Mouse (Mus musculus) NIH3T3 (cell line): ENCODE data around the gene Csrp1.
A peak's percentile ranks its signal among the peaks of the same experiment; 100 is the strongest.

Experiments
- DNase-seq: peaks from one replicate; pipeline ENCODE4 v3.0.0-alpha.2; 2012; ENCODE audit warnings: low read depth

Csrp1 gene

DNA sequence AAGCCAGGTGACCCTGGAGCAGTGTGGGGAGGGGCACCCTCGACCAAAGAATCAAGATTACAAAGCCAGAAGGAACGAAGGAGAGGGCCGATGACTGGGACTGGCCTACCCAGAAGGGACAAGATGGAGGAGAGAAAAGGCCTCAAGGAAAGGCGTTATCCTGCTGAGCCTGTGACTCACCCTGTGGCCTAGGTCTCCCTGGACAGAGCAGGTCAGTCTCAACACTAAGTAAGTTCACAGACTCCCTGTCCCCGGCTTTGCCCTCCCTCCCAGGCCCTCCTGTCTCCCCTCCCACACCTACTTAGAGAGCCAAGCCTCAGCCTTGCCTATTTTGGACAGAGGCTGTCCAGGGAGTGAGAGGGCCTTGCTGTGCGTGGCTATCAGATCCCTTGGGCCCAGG is at the start of gene Csrp1:
Gene Csrp1 (plus strand): TSS at position 79 of the 400 bp plus-strand sequence.
- no peak for DNase-seq

DNA sequence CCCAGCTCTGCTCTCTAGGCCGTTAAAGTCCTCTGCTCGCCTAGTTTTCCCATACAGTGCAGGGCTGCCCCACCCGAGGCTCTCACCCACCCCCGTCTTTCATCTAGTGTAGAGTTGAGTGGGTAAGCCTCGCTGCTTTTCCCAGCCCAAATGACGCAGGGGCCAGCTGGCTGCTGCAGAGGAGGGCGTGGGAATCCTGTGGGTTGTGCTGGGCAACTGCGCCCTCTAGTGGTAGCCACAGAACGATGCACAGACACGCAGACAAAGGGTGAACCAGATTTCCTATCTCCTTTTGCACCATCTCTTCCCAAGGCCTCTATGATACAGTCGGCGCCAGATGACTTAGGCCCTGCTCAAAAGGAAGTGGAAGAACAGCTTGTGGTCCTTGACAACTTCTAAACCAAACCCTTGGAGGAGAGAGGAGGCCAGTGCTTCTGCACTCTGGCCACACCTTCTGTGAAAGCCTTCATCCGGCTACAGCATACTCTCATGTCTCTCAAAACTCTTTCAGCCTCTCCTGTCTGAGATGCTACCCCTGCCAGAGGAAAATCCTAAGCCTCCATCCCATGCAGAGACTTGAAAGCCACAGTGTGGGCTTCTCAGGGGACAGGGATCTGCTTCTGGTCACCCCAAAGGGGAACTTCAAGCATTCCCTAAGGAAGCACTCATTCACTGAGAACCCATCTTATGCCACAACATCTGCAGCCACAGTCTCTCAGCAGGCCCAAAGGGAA is 49.3 kb upstream of the Csrp1 start:
- peak; percentile 95 for DNase-seq

DNA sequence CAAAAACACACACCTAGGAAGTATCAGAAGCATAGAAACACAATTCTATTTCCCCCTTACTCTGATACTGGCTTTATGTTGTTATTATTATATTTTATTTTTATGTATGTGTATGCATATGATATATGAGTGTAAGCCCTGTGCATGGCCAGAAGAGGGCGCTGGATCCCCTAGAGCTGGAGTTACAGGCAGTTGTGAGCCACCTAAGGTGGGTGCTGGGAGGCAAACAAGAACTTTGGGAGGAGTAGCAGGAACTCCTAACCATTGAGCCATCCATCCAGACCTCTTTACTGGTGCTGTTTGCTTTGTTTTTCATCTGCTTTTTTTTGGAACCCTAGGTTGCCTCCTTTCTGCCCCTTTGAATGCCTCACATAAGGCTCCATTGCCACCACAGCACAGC is 48.5 kb upstream of the Csrp1 start:
- no peak for DNase-seq

DNA sequence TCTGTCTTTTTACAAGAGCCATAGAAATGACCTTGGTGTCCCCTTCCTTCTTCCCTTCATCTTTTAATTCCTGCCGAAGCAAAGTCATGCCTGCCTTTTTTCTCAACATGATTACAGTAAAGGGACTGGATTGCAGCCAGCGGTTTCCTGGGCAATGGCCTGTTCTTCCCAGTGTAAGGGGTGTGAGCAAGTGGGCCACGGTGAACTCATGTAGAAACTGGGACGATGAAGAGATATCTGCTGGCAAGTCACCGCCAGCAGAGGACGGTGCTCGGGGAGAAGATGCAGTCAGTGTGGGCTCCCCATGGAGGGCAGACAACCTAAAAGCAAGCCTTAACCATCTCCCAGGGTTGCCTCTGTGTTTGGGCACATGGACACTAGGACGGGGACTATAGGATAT is 47.9 kb upstream of the Csrp1 start:
- DNase-seq, result peak; percentile 56

DNA sequence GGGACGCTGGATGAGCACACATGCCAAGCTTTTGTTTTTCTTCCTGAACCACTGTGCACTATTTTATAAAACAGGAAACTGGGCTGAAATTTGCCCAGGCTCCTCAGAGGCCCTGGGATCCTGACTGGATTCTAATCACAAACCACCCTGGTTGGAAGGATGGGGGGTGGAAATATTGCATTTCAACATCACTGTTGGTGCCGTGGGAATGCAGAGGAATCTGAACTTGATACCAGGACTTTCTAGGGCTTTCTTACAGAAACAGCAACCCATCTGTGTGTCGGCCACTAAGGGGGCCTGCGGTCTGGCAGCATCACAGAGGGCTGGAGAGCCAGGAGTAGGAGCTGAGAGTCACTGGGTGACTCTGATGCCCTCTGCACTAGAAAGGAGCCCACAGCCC is 47.5 kb upstream of the Csrp1 start:
- peak; percentile 65 for DNase-seq

DNA sequence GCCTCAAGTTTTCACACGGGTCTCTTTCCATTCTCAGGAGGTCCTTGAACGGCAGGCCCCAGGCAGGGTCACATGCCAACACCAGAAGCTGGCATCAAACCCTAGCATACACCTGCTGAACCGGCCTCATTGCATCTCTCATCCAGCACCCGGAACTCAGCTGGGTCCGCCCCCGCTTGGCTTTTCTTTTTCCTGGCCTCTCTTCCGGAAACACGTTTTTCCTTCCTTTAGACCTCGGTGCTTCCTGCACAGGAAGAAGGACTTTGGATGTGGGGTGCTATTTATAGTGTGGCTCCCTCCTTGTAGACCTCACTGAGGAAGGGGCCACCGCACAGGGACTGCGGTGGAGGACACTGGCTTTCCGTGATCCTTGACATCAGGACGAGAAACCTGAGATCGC is 46.4 kb upstream of the Csrp1 start:
- DNase-seq, result no peak

DNA sequence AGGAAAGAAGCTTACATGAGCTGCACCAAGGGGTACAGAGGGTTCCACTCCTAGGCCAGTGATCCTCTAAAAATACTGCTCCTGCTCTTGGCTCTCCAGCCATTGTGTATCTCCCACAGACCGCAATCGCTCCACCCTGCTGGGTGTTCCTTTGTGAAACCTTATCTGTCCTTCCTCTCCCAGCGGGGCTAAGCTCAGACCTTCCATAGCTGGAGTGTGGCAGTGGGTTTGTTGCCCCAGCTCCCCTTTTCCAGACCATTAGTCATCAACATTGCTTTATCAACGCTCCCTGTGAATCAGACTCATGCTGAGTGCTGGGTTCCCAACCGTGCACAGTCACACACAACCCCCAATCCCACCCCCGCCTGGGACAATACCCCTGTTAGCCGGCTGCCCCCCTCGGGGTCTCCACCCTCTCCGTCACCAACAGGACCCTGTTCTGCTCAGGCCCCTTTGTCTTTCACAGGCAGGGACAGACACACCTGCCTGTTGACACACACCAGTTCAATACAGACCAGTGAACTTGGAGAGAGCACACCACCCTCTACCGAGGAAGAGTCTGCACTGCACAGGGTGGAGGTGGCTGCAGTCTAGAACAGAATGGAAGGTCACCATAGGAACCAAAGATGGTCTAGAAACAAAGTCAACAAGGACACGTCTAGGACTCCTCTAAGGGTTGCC is 44.3 kb upstream of the Csrp1 start:
- DNase-seq, result peak; percentile 43

DNA sequence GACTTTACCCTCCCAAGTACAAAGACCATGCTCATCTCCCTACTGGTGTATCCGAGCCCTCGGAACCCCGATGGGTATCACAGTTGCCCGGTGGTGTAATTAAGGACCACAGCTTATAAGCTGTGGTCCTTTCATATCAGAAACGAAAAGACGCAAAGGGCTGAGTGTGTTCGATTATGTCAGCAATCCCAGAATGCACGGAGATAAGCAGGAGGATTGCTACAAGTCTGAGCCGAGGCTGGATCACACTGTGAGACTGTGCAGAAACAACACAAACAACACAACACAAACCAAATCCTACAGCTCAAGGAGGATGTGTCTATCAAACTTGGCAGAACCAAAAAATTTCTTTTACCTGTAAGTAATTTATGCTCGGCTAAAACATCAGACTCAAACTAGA is 43.6 kb upstream of the Csrp1 start:
- no peak for DNase-seq

DNA sequence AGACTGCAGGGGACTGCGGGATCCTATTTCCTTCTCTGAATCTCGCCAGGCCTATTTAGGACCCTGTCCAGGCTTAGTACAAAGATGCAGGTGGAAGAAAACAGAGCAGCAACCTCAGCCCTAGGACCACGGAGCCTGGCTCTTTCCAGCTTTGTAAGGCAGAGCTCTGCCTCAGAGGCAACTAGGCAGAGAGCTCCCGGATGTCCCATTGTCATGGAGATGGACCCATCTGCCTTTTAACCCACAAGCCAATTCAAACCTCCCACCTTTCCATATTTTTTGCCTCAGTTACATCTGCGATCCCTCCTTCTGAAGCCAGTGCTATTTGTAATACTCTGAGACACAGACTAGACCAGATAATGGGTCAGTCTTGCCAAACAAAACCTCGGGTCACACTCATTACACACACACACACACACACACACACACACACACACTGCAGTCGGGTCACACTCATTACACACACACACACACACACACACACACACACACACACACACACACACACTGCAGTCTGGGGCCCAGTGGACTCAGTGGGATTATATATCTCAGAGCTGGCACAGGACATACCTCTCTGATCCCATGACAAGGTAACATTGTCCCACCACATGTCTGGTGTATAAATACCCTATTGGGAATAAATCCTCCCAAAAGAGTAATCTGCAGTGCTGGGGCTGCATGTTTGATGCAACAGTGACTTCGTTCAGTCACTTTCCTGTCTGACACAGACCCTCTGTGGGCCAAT is 42.8 kb upstream of the Csrp1 start:
- no peak for DNase-seq

DNA sequence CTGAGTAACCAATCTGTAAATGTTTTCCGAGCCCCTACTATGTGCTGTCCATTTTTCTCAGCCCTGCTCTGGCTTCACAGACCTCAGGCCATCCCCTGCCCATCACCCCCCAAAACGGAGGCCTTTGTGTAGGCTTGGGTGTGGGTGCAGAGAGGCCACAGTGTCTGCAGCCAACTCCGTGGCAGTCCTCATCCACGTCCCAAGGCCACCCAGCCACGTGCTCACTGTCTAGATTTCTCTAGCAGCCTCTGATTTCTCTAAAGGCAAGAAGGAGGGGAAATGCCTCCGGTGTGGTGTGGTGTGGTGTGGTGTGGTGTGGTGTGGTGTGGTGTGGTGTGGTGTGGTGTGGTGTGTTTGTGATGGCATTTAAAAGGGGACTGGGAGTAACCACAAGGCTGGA is 41.7 kb upstream of the Csrp1 start:
- DNase-seq, result no peak

DNA sequence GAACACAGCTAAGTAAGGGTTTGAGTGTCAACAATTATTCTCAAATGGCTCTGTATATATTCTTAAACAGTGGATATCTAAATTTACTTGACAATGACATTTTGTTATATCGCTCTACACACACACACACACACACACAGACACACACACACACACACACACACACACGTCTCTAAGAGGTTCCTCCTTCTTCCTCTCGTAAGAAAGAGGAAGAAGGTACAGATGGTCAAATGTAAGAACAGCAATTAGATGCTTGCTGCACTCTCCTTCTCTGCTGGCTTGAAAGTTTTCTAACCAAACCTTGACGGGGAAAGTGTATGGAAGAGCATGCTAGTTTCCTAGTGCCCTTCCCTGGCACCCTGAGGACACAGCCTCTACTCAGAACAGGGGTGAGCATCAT is 39.1 kb upstream of the Csrp1 start:
- DNase-seq, result no peak

DNA sequence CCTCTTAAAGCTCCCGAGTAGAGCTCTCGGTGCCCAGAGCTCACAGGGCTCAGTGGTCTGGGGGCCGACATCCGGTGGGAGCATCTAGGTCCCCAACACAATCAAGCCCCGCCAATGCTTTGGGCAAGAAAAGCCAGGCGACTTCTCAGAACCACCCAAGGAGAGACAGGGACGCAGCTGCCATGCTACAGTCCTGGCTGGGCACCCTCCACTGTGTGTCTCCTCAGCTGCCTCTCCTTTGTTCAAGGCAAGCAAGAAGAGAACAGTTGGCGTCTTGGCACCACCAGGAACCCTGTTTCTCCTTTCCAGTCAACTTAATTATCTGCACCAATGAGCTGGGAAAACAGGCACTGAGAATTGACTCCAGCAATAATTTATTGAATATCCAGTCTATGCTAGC is 38.7 kb upstream of the Csrp1 start:
- no peak for DNase-seq

DNA sequence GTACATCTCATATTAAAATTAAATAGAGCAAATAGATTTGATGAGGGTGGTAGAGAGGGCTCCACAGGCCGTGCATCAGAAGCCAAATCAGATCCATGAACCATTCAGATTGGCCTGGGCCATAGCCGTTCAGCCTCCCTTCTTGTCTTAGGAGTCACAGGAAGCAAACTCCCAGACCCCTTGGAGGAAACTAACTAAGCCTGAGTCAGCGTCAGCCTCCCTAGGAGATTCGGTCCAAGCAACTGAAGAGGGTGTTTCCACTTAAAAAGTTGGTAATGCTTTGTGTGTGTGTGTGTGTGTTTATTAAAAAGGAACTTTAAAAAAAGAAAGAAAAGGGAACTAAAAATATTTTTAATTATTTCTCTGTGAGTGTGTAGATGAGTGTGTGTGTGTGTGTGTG is 35.0 kb upstream of the Csrp1 start:
- peak; percentile 73 for DNase-seq

DNA sequence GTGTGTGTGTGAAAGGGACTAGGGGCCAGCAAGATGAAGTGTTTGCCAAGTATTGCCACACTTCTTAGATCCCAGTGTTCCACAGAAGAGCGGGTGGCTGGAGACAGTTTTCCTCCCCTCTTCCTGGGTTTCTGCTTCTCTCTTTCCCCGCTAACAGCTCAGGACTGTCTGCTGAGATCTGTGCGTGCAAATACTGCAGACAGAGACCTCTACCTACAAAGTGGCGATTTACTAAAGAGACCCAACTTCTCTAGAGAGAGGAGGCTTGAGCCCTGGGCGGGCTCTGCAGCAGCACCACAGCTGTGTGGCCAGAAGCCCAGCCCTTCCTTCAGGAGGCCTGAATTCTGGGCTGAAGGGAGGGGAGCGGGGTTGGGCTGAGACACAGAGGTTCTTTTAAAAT is 34.5 kb upstream of the Csrp1 start:
- DNase-seq, result peak; percentile 68

DNA sequence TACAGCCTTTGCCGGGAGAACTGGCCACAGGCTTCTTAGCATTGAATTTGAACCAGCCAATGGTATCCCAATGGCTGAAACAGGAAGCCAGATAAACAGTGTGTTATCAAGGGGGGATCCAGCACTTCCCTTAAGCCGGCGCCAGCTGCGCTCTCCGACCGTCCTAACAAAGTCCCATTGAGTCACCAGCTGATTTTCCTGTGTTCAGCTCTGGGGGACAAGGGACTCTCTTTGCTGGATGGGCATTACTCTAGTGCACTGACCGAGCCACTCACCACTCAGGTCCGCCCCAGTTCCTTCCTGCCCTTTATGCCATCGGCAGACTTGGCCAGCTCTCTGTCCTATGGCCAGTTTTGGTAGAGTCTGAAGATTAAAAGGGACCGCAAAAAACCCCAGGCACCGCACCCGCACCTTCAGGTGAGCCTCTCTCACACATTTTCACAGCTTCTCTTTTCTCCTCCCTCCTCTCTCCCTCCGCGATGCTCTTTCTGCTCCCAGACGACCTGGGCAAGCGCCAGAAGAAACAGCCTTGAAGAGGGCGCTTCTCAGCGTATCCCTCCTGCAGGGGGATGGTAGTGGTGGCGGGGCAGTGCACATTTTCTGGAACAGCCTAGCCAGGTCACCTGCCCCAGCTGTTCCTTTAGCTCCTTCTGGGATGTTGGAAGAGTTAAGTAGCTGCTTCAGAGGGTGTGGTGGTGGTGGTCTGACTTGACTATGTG is 32.9 kb upstream of the Csrp1 start:
- peak; percentile 86 for DNase-seq

DNA sequence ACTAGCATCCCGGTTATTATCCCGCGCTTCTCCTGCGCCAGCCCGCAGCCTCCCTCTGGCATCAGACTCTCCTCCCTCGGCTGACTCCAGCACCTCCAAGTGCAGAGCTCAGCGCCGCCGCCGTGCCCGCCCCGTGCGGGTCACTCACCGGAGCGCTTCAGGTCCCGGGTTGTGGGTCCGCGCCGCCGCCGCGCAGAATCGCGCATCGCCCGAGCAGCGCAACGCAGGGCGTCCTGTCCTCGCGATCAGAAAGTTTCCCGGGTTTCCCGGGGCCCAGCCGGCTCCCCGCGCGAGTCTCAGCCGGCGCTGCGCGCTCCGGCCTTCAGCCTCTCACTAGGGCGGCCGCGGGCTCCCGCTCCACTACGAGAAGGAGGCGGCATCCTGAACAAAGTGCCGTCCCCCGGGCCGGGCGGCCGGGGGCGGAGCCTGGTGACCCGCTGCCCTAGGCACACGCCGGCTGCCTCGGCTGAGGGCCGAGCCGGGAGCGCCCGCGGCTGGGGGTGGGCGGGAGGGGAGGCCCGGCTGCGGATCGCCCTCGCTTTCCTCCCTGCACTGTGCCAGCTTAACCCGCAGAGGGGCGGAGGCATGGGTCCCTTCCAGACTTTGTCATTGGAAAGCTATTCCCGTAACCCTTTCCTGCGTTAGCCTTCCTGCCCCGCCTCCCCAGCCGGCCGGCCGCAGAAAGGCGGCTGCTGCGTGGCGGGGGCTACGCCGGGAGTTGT is 31.9 kb upstream of the Csrp1 start:
- DNase-seq, result peak; percentile 95

DNA sequence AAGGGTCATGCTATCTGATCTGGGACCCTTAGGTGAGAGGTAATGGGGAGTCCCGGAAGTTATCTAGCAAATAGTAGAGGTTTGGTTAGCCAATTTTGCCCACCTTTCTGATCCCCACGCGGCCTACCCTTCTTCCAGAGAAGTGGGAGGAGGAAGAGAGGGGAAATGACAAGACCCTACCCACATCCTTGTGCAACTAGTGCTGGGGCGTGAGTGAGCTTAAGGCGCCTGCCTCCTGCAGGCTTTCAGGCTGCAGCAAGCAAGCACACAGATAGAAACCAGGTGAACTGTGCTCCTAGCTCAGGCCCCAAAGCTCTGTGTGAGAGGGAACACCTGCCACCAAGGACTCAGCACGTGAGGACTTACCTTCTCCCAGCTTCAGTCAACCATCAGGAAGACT is 31.2 kb upstream of the Csrp1 start:
- peak; percentile 56 for DNase-seq

DNA sequence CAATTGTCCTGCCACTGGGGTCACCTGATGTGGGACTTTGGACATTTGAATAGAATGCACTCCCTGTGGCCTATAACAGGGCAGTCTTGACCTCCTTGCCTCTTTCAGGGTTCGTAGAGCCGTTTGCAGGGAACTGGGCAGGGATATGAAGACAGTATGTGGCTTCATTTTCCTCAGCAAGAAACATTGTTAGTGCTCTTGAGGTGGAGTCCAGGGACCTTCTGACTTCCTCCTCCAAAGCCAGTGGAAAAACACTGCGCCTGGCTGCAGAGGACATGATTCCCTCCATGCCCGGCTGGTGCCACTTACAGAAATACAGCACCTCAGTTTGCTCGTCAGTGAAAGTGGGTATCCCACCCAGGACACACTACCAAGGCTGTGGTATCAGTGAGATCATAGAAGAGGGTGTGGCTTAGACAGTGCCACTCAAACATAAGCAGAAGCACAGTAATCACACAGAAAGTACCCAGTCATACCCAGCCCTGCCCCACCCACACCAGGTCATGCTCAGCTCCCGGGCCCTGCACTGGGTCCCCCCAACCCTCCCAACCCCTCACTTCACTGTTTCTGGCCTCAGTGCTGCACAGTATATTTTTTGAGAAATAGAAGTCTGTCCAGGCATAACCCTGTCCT is 29.0 kb upstream of the Csrp1 start:
- peak; percentile 48 for DNase-seq

DNA sequence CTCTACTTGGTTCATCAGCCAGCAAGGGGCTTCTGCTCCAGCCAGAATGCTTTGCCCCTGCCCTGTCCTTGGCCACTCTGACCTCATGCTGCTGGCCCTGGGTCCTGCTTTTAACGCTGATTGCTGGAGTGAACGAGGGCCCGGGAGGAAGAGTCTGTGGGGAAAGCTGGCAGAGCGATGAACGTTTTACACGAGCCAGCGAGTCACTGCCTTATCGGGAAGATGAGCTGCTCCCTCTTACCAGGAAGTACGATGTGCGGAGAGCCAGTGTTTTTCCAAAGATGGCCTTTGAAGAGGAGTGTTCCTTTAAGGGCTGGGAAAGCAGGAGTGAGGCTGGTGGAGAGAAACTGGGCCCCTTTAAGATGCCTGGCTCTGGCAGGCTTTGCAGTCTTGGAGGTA is 28.4 kb upstream of the Csrp1 start:
- DNase-seq, result peak; percentile 67

DNA sequence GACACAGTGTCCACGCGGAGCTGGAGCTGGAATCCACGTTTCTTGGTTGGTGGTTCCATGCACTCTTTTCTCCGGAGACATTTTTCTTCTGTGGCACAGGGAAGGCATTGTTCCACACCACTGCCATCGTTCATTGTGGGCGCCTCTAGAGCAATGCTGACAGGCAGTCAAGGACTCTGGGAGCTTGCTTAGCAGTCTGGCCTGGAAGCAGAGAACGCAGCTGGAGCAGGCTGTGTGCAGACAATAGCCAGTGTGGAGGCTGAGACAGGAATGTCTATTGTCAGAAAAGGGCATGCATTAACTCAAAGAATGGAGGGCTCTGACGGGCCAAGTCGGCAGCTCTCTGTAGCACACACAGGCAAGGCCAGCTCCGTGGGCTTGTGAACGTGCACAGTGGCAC is 25.7 kb upstream of the Csrp1 start:
- no peak for DNase-seq

DNA sequence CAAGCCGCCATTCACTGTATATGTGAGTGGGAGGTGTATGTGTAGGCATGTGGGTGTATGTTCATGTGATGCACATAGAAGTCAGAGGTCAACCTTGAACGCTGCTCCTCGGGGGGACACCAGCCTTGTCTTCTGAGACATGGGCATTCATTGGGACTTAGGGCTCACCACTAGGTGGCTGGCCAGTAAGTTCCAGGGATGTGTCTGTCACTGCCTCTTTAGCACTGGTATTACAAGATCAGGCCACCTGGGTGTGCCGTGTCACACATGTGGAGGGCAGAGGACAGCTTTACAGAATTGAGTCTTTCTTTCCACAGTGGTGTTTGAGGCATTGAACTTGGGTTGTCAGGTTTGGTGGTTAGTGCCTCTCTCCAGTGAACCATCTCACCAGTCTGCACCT is 22.4 kb upstream of the Csrp1 start:
- no peak for DNase-seq
